Mouse (Mus musculus) CH12.LX (cell line): ENCODE measurements around the gene Tnk1.

Source experiments
- CTCF ChIP-seq, 2 experiments: IDR thresholded peaks in 1 of 2; conservative IDR thresholded peaks in 1 of 2; 2 replicates each; pipeline ENCODE4 v1.5.1; 2011 to 2012; ENCODE audit warnings: low read depth in 2 of 2, low read length in 2 of 2, improper control_type of control experiment in 1 of 2, inconsistent platforms in 1 of 2, mild to moderate bottlenecking in 1 of 2, moderate library complexity in 1 of 2
- E2F4 ChIP-seq: IDR thresholded peaks from 2 replicates; pipeline ENCODE4 v1.6.1; 2011; ENCODE audit warnings: low read depth, low read length, improper control_type of control experiment; ENCODE audit not compliant: insufficient replicate concordance
- EP300 ChIP-seq: IDR thresholded peaks from 2 replicates; pipeline ENCODE4 v1.6.1; 2011; ENCODE audit warnings: low read length, improper control_type of control experiment
- MAFK ChIP-seq: IDR thresholded peaks from 2 replicates; pipeline ENCODE4 v1.6.1; 2011; ENCODE audit warnings: low read length, improper control_type of control experiment; ENCODE audit not compliant: insufficient replicate concordance
- MAX ChIP-seq: IDR thresholded peaks from 2 replicates; pipeline ENCODE4 v1.6.1; 2011; ENCODE audit warnings: low read length, improper control_type of control experiment
- MXI1 ChIP-seq: IDR thresholded peaks from 2 replicates; pipeline ENCODE4 v1.6.1; 2011; ENCODE audit warnings: mild to moderate bottlenecking, low read depth, low read length, improper control_type of control experiment
- POLR2A ChIP-seq: IDR thresholded peaks from 2 replicates; pipeline ENCODE4 v1.6.1; 2011; ENCODE audit warnings: low read depth, mild to moderate bottlenecking, improper control_type of control experiment, low read length
- POLR2AphosphoS2 ChIP-seq: IDR thresholded peaks from 2 replicates; pipeline ENCODE4 v1.6.1; 2011; ENCODE audit warnings: low read depth, low read length, improper control_type of control experiment
- USF2 ChIP-seq: conservative IDR thresholded peaks from 2 replicates; pipeline ENCODE4 v1.6.1; 2011; ENCODE audit warnings: low read depth, low read length, improper control_type of control experiment
- ZC3H11A ChIP-seq: IDR thresholded peaks from 2 replicates; pipeline ENCODE4 v1.6.1; 2012; ENCODE audit warnings: low read depth, mild to moderate bottlenecking, inconsistent platforms, low read length, improper control_type of control experiment
- ZNF384 ChIP-seq: IDR thresholded peaks from 2 replicates; pipeline ENCODE4 v1.6.1; 2012; ENCODE audit warnings: low read depth, low read length, improper control_type of control experiment, inconsistent platforms

GRCm38 (mm10) chr11:69818365-69818764 is 40.2 kb downstream of the Tnk1 start, which contains the start of gene Spem2:
- no peak for TF ChIP-seq CTCF (conservative IDR thresholded peaks at IDR 0.05 in 1 of 2, IDR thresholded peaks at IDR 0.05 in 1 of 2; ENCODE audit: low read depth in 2 of 2, low read length in 2 of 2)
- no peak for TF ChIP-seq MXI1
- TF ChIP-seq USF2, result no peak
- TF ChIP-seq ZC3H11A, result no peak
- no peak for TF ChIP-seq POLR2AphosphoS2
- no peak for TF ChIP-seq MAFK
- TF ChIP-seq MAX, result no peak
- TF ChIP-seq ZNF384, result no peak
- TF ChIP-seq POLR2A, result no peak
- no peak for TF ChIP-seq E2F4
- TF ChIP-seq EP300, result no peak
